Mouse (Mus musculus) heart, adult 2 months (tissue): ENCODE results near the gene Myrfl.

Experiments
- CTCF ChIP-seq: fragments of 200-600 bp; IDR thresholded peaks from 2 replicates; pipeline ENCODE4 v1.8.1; 2022; ENCODE audit warnings: antibody characterized with exemption, mild to moderate bottlenecking, moderate library complexity
- POLR2A ChIP-seq: fragments of 200-500 bp; IDR thresholded peaks from 2 replicates; pipeline ENCODE4 v1.6.1; 2011; ENCODE audit warnings: mild to moderate bottlenecking, low read depth, low read length, control low read depth; ENCODE audit not compliant: insufficient read depth

DNA sequence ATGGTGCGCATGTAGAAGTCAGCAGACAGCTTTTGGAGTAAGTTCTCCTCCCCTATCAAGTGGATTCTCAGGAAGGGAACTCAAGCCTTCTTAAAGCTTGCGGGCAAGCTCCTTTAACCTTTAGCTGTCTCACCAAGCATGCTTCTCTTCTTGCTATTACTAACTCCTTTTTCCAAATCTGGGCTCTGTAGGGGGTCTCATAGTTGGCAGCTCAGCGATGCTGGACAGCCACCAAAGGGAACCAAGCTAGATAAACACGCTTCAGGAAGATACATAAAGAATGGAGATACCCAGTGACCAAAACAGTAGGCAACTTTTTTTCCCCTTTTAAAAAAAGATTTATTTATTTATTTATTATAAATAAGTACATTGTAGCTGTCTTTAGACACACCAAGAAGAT is 136.9 kb downstream of the Myrfl start:
- no peak for TF ChIP-seq CTCF
- no peak for TF ChIP-seq POLR2A
